Mouse (Mus musculus) midbrain, embryonic 15.5 days (tissue): ENCODE measurements around the gene Dhdh. TPM values are rescaled to one million over a fixed set of nuclear protein-coding genes. Genes with fewer than 3 reads are reported as not detected.
A peak's percentile ranks its signal among the peaks of the same experiment; 100 is the strongest.
"Not testable (repeated sequence)": the region's sequence is repeated elsewhere in the genome, so short reads cannot be mapped to it uniquely, and the experiment has no call there.

Experiments used
- ATAC-seq: fragments of 200-750 bp; cut with Nextera tagmentation; replicated peaks from 2 replicates; pipeline ENCODE4 v1.8.0; 2017; ENCODE audit warnings: moderate TSS enrichment
- H3K27ac ChIP-seq: fragments of 300-500 bp; sonication (generic); 2 replicates; pipeline ENCODE4 v1.5.1; 2015; ENCODE audit warnings: mild to moderate bottlenecking, inconsistent platforms
- H3K27me3 ChIP-seq: fragments of 300-500 bp; sonication (generic); replicated peaks from 2 replicates; pipeline ENCODE4 v1.6.1; 2015; ENCODE audit warnings: inconsistent platforms
- H3K36me3 ChIP-seq: fragments of 300-500 bp; sonication (generic); replicated peaks from 2 replicates; pipeline ENCODE4 v1.6.1; 2015; ENCODE audit warnings: inconsistent platforms
- H3K4me1 ChIP-seq: fragments of 300-500 bp; sonication (generic); 2 replicates; pipeline ENCODE4 v1.6.1; 2015; ENCODE audit warnings: inconsistent platforms
- H3K4me2 ChIP-seq: fragments of 300-500 bp; sonication (generic); 2 replicates; pipeline ENCODE4 v1.6.1; 2015; ENCODE audit warnings: inconsistent platforms, mild to moderate bottlenecking, moderate library complexity
- H3K4me3 ChIP-seq: fragments of 300-500 bp; sonication (generic); 2 replicates; pipeline ENCODE4 v1.5.1; 2015; ENCODE audit warnings: mild to moderate bottlenecking, inconsistent platforms
- H3K9ac ChIP-seq: fragments of 300-500 bp; sonication (generic); 2 replicates; pipeline ENCODE4 v1.6.1; 2015; ENCODE audit warnings: mild to moderate bottlenecking, inconsistent platforms
- H3K9me3 ChIP-seq: fragments of 300-500 bp; sonication (generic); 2 replicates; pipeline ENCODE4 v1.6.1; 2016; ENCODE audit warnings: inconsistent platforms
- WGBS: fragments of 180-500 bp; shearing (Covaris S2); methylation state at CpG from one replicate; pipeline ENCODE4 v1.1.7; 2015; ENCODE audit warnings: mixed read lengths; 5-methylcytosine and 5-hydroxymethylcytosine counted together
- polyA plus RNA-seq: library from polyadenylated mRNA; unstranded; fragments of >200 nt; fragmentation: Nextera tagmentation; extraction: Ambion mirVana; gene quantifications from 2 replicates; pipeline ENCODE4 v1.2.1, GENCODE M21; 2015

Dhdh gene
- 4.0 and 4.1 TPM in 2 replicates for polyA plus RNA-seq

- H3K36me3 ChIP-seq: peaks cover 5% of the 10 kb centered on the region; the same call in 1 of the 2 replicates
- 7% methylated on average over 37 of the region's 38 CpGs for WGBS
Observed at GRCm38 (mm10) chr7:45488293-45489204, at the start of gene Dhdh. Gene Dhdh, minus strand, starts transcription at chr7:45488805.

GRCm38 (mm10) chr7:45537602-45538001 is 49.0 kb upstream of the Dhdh start:
- Histone ChIP-seq H3K4me2 (peak overlapping the region; percentile 77), H3K4me1 (peaks cover 5% of the 10 kb centered on the region), H3K27me3 (no peaks in the 10 kb centered on the region), H3K9me3 (no peaks in the 10 kb centered on the region), H3K27ac (no peak overlapping the region), H3K4me3 (peak overlapping the region; percentile 64), H3K36me3 (no peaks in the 10 kb centered on the region), H3K9ac (peak overlapping the region; percentile 71)
- 82% methylated on average over 10 of the region's 10 CpGs for WGBS
- ATAC-seq: 0 out of 2 replicates have a peak, but pooled peaks have one; percentile 2

More at GRCm38 (mm10) chr7:45488293-45489204, at the start of gene Dhdh:
- Histone ChIP-seq H3K27ac (peak within 1 kb of the TSS; percentile 81), H3K27me3 (no peaks in the 10 kb centered on the region), H3K9ac (peak within 1 kb of the TSS; percentile 22), H3K4me2 (peak within 1 kb of the TSS; percentile 56), H3K9me3 (no peaks in the 10 kb centered on the region), H3K4me1 (peaks cover 17% of the 10 kb centered on the region; the same call in 1 of the 2 replicates), H3K4me3 (peak within 1 kb of the TSS; percentile 32)
- ATAC-seq: peak; percentile 68

DNA sequence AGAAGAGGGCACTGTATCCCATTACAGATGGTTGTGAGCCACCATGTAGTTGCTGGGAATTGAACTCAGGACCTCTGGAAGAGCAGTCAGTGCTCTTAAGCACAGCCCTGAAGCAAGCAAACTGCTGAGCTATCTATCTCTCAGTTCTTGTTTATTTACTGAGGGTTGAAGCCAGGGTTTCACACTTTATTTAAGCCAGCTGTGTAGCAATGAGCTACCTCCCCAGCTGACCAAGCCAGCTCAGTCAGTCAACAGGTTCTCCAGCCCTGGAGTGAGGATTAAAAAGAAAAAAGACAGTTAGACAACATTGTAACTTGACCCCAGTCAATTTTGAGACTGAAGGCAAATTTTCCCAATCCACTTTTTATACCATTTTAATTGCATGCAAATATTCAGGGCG is 47.1 kb upstream of the Dhdh start:
- Histone ChIP-seq H3K27me3 (no peaks in the 10 kb centered on the region), H3K27ac (no peak overlapping the region), H3K36me3 (no peaks in the 10 kb centered on the region), H3K9ac (no peak overlapping the region), H3K4me2 (no peak overlapping the region), H3K9me3 (no peaks in the 10 kb centered on the region), H3K4me3 (no peak overlapping the region), H3K4me1 (peaks cover 5% of the 10 kb centered on the region)
- WGBS: 68% methylated on average over 1 of the region's 1 CpGs
- no peak for ATAC-seq

- H3K4me3 ChIP-seq: no peak overlapping the region
- H3K4me1 ChIP-seq: peaks cover under 1% of the 10 kb centered on the region; the same call in 1 of the 2 replicates
- no peak overlapping the region for H3K9ac ChIP-seq
- ATAC-seq: no peak
- H3K27me3 ChIP-seq: no peaks in the 10 kb centered on the region
- H3K36me3 ChIP-seq: no peaks in the 10 kb centered on the region
- no peak overlapping the region for H3K27ac ChIP-seq
- 64% methylated on average over 2 of the region's 2 CpGs for WGBS
- no peaks in the 10 kb centered on the region for H3K9me3 ChIP-seq
- no peak overlapping the region for H3K4me2 ChIP-seq
Observed at GRCm38 (mm10) chr7:45530643-45531042, 42.0 kb upstream of the Dhdh start.

- Histone ChIP-seq H3K27ac (no peak overlapping the region), H3K4me1 (peaks cover 12% of the 10 kb centered on the region), H3K27me3 (no peaks in the 10 kb centered on the region), H3K36me3 (no peaks in the 10 kb centered on the region), H3K9me3 (no peaks in the 10 kb centered on the region), H3K4me2 (no peak overlapping the region), H3K9ac (no peak overlapping the region), H3K4me3 (no peak overlapping the region)
- 30% methylated on average over 6 of the region's 6 CpGs for whole genome bisulfite sequencing
- ATAC-seq: no peak
Observed at GRCm38 (mm10) chr7:45529461-45529860, 40.9 kb upstream of the Dhdh start.

DNA sequence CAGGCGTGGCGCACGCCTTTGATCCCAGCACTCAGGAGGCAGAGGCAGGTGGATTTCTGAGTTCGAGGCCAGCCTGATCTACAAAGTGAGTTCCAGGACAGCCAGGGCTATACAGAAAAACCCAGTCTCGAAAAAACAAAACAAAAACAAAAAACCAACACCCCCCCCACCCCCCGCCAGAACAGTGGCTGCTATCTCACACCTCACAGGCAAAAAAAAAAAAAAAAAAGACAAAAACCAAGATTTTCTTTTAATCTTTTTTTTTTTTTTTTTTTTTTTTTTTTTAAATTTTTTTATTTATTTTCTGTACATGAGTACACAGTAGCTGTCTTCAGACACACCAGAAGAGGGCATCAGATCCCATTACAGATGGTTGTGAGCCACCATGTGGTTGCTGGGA is 38.6 kb upstream of the Dhdh start:
- ATAC-seq, H3K9ac ChIP-seq, H3K4me2 ChIP-seq, H3K27ac ChIP-seq, H3K9me3 ChIP-seq, H3K36me3 ChIP-seq, H3K27me3 ChIP-seq, H3K4me3 ChIP-seq: not testable (repeated sequence)
- H3K4me1 ChIP-seq: peaks cover 16% of the 10 kb centered on the region
- 89% methylated on average over 6 of the region's 6 CpGs for WGBS

DNA sequence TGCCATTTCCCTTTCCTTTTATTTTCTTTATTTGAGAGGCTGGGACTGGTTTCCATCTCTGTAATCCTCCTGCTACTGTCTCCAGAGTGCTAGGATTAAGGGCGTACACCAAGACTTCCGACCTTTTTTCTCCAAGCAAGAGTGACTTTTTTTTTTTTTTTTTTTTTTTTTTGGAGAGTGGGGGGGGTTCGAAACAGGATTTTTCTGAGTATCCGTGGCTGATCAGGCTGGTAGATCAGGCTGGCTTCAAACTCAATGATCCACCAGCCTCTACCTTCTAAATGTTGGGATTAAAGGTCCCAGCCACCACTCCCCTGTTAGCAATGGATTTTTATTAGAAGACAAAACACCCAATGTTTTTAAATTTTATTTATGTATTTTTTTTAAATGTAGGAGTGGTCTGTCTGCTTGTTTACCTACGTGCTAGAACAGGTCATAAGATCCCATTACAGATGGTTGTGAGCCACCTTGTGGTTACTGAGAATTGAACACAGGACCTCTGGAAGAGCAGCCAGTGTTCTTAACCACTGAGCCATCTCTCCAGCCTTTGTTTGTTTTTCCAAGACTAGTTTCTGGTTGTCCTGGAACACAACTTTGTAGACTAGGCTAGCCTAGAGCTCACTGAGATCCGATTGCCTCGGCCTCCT is 38.0 kb upstream of the Dhdh start:
- WGBS: 24% methylated on average over 7 of the region's 7 CpGs
- H3K9me3 ChIP-seq: no peaks in the 10 kb centered on the region
- peak overlapping the region; percentile 61 for H3K4me3 ChIP-seq
- no peak for ATAC-seq
- H3K4me2 ChIP-seq: peak overlapping the region; percentile 83
- no peaks in the 10 kb centered on the region for H3K27me3 ChIP-seq
- H3K27ac ChIP-seq: peak overlapping the region; percentile 78
- H3K4me1 ChIP-seq: peaks cover 18% of the 10 kb centered on the region
- H3K36me3 ChIP-seq: no peaks in the 10 kb centered on the region
- peak overlapping the region; percentile 69 for H3K9ac ChIP-seq

DNA sequence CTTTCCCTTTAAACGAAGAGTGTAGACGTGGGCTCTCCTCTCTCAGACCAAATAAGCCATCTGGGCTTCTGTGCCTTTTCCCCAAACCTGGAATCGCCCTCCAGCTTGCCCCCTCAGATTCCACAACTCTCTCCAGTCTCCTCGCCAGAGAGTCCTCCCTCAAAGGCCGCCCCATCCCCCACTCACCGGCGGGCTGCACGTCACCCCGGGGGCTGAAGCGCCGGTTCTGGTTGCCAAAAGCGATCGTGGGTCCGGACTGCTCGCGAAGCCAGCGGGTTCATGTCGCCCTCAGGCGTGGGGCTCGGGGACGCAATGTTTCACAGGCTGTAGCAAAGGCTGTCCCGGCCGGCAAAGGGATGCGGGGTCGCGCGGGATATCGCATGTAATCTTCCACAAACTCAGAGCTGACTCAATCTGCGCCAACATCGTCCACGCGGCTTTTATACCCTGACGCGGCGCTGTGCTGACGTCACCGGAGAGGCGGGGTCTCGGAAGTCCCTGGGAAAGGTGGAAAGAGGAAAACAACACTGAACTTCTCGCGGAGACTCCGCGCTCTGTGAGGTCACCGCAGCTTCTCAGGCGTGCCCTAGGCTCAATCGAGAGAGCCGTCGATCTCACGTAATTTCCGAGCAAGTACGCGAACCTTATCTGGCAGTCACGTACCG is 37.3 kb upstream of the Dhdh start, which contains the start of the genes Ppp1r15a and Plekha4:
Gene Ppp1r15a (minus strand): TSS at position 460 of the 665 bp plus-strand sequence.
Gene Plekha4 (plus strand): TSS at position 522 of the 665 bp plus-strand sequence.
- Histone ChIP-seq H3K4me2 (peak within 1 kb of the TSS; percentile 83), H3K9ac (peak within 1 kb of the TSS; percentile 69), H3K4me1 (peaks cover 21% of the 10 kb centered on the region), H3K36me3 (no peaks in the 10 kb centered on the region), H3K27ac (peak within 1 kb of the TSS; percentile 78), H3K27me3 (no peaks in the 10 kb centered on the region), H3K9me3 (no peaks in the 10 kb centered on the region), H3K4me3 (peak within 1 kb of the TSS; percentile 61)
- under 1% methylated on average over 54 of the region's 54 CpGs for WGBS
- peak; percentile 79 for ATAC-seq

- Histone ChIP-seq H3K9ac (peak overlapping the region; percentile 69; the same call in 1 of the 2 replicates), H3K27me3 (no peaks in the 10 kb centered on the region), H3K4me3 (peak overlapping the region; percentile 61), H3K4me2 (peak overlapping the region; percentile 83), H3K27ac (peak overlapping the region; percentile 78; the same call in 1 of the 2 replicates), H3K4me1 (peaks cover 21% of the 10 kb centered on the region), H3K36me3 (no peaks in the 10 kb centered on the region), H3K9me3 (no peaks in the 10 kb centered on the region)
- no peak for ATAC-seq
- WGBS: 31% methylated on average over 12 of the region's 12 CpGs
Observed at GRCm38 (mm10) chr7:45524841-45525621, 36.4 kb upstream of the Dhdh start.

DNA sequence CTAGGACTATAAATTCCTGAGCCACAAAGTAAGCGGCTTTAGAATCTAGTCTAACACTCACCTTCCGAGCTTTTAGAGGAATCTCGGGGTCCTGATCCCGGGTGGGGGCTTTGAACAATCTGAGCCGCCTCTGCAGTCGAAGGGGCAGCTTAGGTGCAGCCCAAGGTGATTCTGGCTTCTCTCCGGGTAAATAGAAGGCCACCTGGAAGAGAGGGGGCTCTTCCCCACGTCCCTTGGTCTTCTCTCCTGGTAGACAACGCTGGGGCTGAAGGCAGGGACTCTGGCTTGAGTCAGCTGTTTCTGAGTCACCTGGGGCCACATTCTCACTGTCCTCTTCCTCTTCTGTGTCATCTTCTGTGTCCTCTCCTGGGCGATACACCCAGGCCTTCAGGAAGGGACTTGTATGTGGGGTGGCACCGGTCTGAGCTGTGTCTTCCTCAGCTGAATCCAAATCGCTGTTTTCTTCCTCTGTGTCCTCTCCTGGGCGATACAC is 35.1 kb upstream of the Dhdh start:
- H3K27me3 ChIP-seq: no peaks in the 10 kb centered on the region
- 84% methylated on average over 13 of the region's 13 CpGs for WGBS

More for the DNA sequence above, 35.1 kb upstream of the Dhdh start:
- H3K4me2 ChIP-seq: no peak overlapping the region
- H3K9me3 ChIP-seq: no peaks in the 10 kb centered on the region
- peaks cover 21% of the 10 kb centered on the region for H3K4me1 ChIP-seq
- no peak overlapping the region for H3K9ac ChIP-seq
- no peak overlapping the region for H3K4me3 ChIP-seq
- H3K27ac ChIP-seq: no peak overlapping the region
- no peaks in the 10 kb centered on the region for H3K36me3 ChIP-seq
- no peak for ATAC-seq
